Mouse (Mus musculus) liver, adult 2 months (tissue): ENCODE measurements around the gene Braf.

Source experiments
- CTCF ChIP-seq: fragments of 200-500 bp; IDR thresholded peaks from 2 replicates; pipeline ENCODE4 v1.5.1; 2011; ENCODE audit warnings: low read depth, low read length, control low read depth
- POLR2A ChIP-seq: fragments of 200-500 bp; IDR thresholded peaks from 2 replicates; pipeline ENCODE4 v1.6.1; 2011; ENCODE audit warnings: low read length, control low read depth; ENCODE audit not compliant: insufficient read depth; ENCODE audit errors: extremely low read depth

GRCm38 (mm10) chr6:39705625-39706024 lies 19.6 kb downstream of the Braf start:
- TF ChIP-seq CTCF (no peak), POLR2A (no peak)
